ENCODE assay signal across 9 mouse cellular contexts in the genomic region with DNA sequence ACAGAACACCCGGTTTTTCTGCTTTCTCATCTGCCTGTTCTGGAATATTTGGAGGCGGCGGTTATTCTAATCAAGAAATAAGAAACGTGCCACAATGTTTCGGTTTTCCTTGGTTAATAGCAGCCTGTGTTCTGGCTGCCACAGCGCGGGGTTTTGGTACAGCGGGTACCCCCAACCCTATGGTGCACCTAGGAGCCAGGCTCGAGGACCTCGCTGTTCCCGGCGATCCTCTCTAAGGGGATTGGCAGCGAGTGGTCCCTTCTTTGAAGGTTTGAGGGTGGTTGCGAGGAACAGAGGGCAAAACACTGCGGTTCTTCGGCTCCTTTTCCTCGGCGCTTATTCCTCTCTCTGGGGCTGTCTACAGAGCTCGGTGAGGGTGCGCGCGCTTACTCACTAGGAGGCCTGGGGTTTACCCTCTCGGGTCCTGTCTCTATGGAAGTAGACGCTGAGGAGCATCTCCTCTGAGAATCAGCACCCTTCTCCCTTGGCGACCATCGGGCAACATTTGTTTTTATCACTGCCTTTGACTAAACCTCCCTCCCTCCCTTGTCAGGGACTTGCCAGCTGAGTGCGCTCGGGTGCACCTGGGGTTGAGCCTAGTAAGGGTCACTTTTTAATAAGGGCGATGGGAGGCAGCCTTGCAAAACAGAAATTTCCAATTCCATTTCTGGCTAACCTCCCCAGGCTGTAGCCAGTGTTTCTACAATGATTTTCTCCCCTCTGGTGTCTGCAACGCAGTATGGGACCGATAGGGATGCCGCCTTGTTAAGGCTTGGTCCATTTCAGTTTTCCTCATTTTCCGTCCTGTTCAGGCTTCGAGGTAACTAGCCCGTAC. TPM values are rescaled to one million over a fixed set of nuclear protein-coding genes. Genes with fewer than 3 reads are reported as not detected.
DNase-seq lines count a peak whose midpoint lies in the region; ATAC-seq and TF ChIP-seq lines count a peak whose summit lies in the region.
"Had no signal": no experiment of that assay in that cellular context is flagged by ENCODE, and none has a peak within 500 bp of the region (broad histone marks: within the 10 kb centered on the region; RNA-seq: fewer than 3 reads in every experiment).

No protein-coding gene starts in this region.

- H3K9ac ChIP-seq in lung, embryonic 15.5 days: peak overlapping the region; percentile 83
- peak overlapping the region; percentile 91 for H3K9ac ChIP-seq in kidney, embryonic 15.5 days
- H3K9ac ChIP-seq in liver, embryonic 13.5 days: no peak overlapping the region

- H3K9me3 ChIP-seq in lung, embryonic 15.5 days: no peaks in the 10 kb centered on the region
- no peaks in the 10 kb centered on the region for H3K9me3 ChIP-seq in kidney, embryonic 15.5 days (replicated peaks)
- H3K9me3 ChIP-seq in liver, embryonic 13.5 days (replicated peaks): no peaks in the 10 kb centered on the region

- no peak for DNase-seq in lung, postnatal 10 days
- DNase-seq in heart, adult 9 months (ENCODE audit: low spot score in 2 of 2): peak; percentile 22 to 24
- DNase-seq in liver, embryonic 13.5 days: no peak
- peak; percentile 63 for DNase-seq in right cerebral cortex, postnatal 25 days

- no peak for TF ChIP-seq POLR2A in cortical plate, adult 2 months (IDR thresholded peaks at IDR 0.05; ENCODE audit: extremely low read depth, insufficient read depth, low read length)

- H3K4me2 ChIP-seq in lung, embryonic 15.5 days: peak overlapping the region; percentile 80
- peak overlapping the region; percentile 81 for H3K4me2 ChIP-seq in kidney, embryonic 15.5 days
- peak overlapping the region; percentile 63 for H3K4me2 ChIP-seq in liver, embryonic 13.5 days

- no peak overlapping the region for H3K27ac ChIP-seq in lung, embryonic 15.5 days
- peak overlapping the region; percentile 87 for H3K27ac ChIP-seq in cortical plate, adult 2 months (ENCODE audit: insufficient read depth, low read length)
- H3K27ac ChIP-seq in kidney, embryonic 15.5 days: peak overlapping the region; percentile 99
- no peak overlapping the region for H3K27ac ChIP-seq in liver, embryonic 13.5 days

- ATAC-seq in lung, embryonic 15.5 days (ENCODE audit: borderline replicate concordance, extremely low read depth, low FRiP score, low TSS enrichment): no peak
- ATAC-seq in kidney, embryonic 15.5 days (replicated peaks; ENCODE audit: low FRiP score): no peak
- ATAC-seq in liver, embryonic 13.5 days (ENCODE audit: low read depth): no peak
- ATAC-seq in megakaryocyte progenitor cell, adult 5-6 weeks (replicated peaks; ENCODE audit: poor library complexity): no peak
- ATAC-seq: Patski had no signal

- peaks cover 29% of the 10 kb centered on the region for H3K4me1 ChIP-seq in lung, embryonic 15.5 days
- H3K4me1 ChIP-seq in cortical plate, adult 2 months (ENCODE audit: control insufficient read depth, insufficient read depth, low read length): 0 out of 2 replicates have a peak, but pooled peaks cover 1% of the 10 kb centered on the region
- peaks cover 44% of the 10 kb centered on the region for H3K4me1 ChIP-seq in kidney, embryonic 15.5 days
- H3K4me1 ChIP-seq in liver, embryonic 13.5 days (replicated peaks): no peaks in the 10 kb centered on the region

- H3K36me3 ChIP-seq in lung, embryonic 15.5 days: no peaks in the 10 kb centered on the region
- no peaks in the 10 kb centered on the region for H3K36me3 ChIP-seq in kidney, embryonic 15.5 days
- H3K36me3 ChIP-seq in liver, embryonic 13.5 days: no peaks in the 10 kb centered on the region

- no peaks in the 10 kb centered on the region for H3K27me3 ChIP-seq in lung, embryonic 15.5 days
- no peaks in the 10 kb centered on the region for H3K27me3 ChIP-seq in kidney, embryonic 15.5 days
- peaks cover 68% of the 10 kb centered on the region for H3K27me3 ChIP-seq in liver, embryonic 13.5 days
- H3K27me3 ChIP-seq: Patski had no signal

- no peak for TF ChIP-seq CTCF in cortical plate, adult 2 months (IDR thresholded peaks at IDR 0.05; ENCODE audit: extremely low read depth, insufficient read depth, low read length)

- under 1% methylated on average over 35 of the region's 35 CpGs for WGBS in lung, embryonic 15.5 days
- under 1% methylated on average over 35 of the region's 35 CpGs for WGBS in kidney, embryonic 15.5 days
- WGBS in liver, embryonic 13.5 days (ENCODE audit: insufficient replicate concordance): 2% methylated on average over 34 of the region's 35 CpGs

- H3K4me3 ChIP-seq in lung, embryonic 15.5 days: peak overlapping the region; percentile 74
- H3K4me3 ChIP-seq in cortical plate, adult 2 months (ENCODE audit: insufficient read depth, low read length): peak overlapping the region; percentile 87
- peak overlapping the region; percentile 73 for H3K4me3 ChIP-seq in kidney, embryonic 15.5 days (replicated peaks)
- peak overlapping the region; percentile 55 for H3K4me3 ChIP-seq in liver, embryonic 13.5 days (replicated peaks)

RNA-seq across cellular contexts. Expression of gene Ptprg, which starts 2.4 kb away (rescaled TPM):
- 29.9 and 30.5 TPM in 2 replicates for polyA plus RNA-seq in lung, embryonic 15.5 days (2015; fragmentation: Nextera tagmentation; extraction: Ambion mirVana)
- polyA plus RNA-seq in cortical plate, adult 2 months (2012; rRNA removed): 27.9 and 31.0 TPM in 2 replicates
- 39.9 and 40.4 TPM in 2 replicates for polyA plus RNA-seq in kidney, embryonic 15.5 days (2015; fragmentation: Nextera tagmentation; extraction: Ambion mirVana)
- polyA plus RNA-seq in liver, embryonic 13.5 days (2015; fragmentation: Nextera tagmentation; extraction: Ambion mirVana): 1.5 and 2.0 TPM in 2 replicates
- not detected in 2 replicates for total RNA-seq in megakaryocyte progenitor cell, adult 5-6 weeks (2015)
- not detected in 2 replicates for total RNA-seq in megakaryocyte progenitor cell, adult 5-6 weeks (2017)

Comparison
In these comparisons a context has a peak if more than half of its experiments do, and no peak if none do; other contexts are left out.
1. H3K27ac ChIP-seq: peak in cortical plate, adult 2 months (single experiment) and kidney, embryonic 15.5 days (single experiment); none in lung, embryonic 15.5 days (single experiment) and liver, embryonic 13.5 days (single experiment).
2. DNase-seq: peak in heart, adult 9 months (2 of 2) and right cerebral cortex, postnatal 25 days (single experiment); none in lung, postnatal 10 days (single experiment) and liver, embryonic 13.5 days (single experiment).
3. Peak in every context shown above with its lines, with median percentiles within 50 percentile points of each other: H3K4me2 ChIP-seq and H3K4me3 ChIP-seq.